Mouse (Mus musculus): Measurements from ENCODE around the gene Ccnk.

Ccnk gene

DNA sequence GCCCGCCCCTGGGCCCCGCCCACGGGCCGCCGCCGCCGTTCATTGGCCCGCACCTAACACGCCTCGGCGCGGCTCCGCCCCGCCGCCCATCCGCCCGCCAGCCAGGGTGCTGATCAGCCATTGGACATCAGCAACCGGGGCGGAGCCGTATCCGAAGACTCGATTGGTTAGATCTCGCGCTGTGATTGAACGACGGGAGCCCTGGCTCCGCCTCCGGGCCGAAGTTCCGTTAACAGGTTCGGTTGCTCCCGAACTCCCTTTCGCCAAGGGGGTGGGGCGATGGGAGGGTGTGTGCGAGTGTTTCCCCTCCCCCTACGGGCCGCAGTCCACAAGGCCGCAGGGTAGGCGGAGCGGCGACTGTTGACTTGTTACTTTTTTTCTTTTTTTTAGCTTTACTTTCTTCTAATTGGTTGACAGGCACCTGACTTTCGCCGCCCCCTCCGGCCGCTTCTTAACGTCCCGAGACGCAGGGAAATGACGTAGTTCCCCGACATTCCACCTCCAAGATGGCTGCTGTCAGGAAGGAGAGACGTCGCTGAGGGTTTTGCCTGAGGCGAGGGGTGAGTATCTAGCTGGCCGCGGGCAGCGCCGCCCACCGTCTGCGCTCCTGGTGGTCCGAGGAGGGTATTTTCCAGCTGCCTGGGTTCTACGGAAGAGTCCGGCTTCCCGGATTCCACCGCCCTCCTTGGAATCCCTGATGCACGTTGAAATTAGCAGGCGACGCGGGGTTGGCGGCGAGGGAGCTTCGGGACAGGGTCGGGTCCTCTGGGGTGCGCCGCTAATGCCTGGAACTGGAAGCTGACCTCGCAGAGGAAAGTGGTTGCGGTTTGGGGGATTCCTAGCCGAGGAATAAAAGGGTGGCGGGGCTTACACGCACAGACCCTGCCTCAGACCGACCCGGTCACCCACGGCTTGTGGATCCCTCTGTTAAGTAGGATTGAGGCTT lies at the start of gene Ccnk:
Ccnk (plus strand) TSS at position 259 of the 946 bp plus-strand sequence.
- DNase-seq (ENCODE audit: low spot score in 2 of 2) = peak; percentile 100

DNA sequence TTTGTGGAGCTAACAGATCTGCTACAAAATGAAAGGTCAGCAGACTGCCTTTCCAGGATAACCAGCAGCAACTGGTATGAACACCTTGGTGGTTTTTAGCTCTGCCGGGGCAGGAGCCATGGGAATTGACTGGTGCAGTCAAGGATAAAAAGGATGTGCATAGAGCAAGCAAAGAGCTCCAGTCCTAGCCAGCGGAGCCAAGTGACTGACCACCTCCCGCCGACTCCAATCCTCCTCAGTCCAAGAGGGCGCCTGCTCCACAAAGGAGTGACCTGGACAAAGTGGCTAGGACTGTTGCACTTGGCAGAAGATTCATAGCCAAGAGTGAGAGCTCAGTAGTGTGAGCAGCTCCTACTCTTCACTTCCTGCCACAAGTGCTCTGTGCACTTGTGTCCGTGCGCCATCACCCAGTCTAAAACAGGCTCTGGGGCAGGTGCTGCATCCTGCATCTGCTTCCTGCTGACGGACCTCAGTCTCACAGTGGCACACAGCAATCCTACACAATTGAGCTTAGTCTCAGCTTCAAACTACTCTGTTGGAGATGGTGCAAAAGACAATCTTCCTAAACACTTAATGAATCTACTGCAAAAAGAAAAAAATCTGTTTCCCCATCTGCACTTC lies 46.8 kb upstream of the Ccnk start:
- no peak for DNase-seq (ENCODE audit: low spot score in 2 of 2)

DNA sequence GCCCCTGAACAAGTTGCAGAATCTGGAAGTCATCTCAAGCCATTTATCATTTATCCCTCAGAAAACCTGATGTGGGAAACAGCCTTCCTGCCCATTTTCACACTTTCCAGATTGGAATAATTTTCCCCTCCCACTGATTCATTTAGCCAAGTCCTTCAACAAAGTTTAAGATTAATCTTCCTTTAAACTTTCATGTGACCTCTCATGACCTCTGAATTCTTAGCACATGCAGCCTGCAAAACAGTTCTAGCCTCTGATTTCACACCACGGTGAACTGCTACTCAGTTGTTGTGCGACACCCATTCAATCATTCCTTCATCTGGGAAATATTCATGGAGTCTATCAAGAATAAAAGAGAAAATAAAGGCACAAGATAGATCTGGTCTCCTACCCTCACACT lies 46.2 kb upstream of the Ccnk start:
- no peak for DNase-seq (ENCODE audit: low spot score in 2 of 2)

DNA sequence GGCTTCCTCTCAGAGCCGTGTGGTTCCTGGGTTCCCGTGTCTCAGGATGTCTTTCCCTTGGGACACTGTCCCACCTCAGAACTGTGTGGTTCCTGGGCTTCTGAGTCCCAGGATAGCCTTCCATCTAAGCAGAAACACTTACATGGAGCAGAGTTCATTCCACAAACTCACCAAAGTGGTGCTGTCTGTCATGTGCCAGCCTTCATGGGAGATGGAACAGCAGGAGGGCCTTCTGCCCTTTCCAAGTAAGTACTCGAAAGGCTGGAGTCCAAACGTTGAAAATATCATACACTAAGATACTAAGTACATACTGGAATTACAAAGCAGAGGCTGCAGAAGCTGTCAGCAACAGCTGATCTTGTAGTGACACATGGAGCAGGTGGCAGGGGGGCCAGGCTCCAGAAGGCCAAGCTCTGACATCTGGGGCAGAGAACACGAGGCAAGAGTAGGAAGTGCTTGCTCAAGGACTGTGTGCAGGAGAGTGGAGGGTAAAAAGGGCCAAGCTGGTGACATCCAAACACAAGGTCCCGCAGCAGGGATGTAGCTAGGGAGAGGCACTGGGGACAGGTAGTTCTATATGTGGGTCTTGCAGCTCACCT lies 43.7 kb upstream of the Ccnk start:
- DNase-seq (ENCODE audit: low spot score in 2 of 2) = no peak

DNA sequence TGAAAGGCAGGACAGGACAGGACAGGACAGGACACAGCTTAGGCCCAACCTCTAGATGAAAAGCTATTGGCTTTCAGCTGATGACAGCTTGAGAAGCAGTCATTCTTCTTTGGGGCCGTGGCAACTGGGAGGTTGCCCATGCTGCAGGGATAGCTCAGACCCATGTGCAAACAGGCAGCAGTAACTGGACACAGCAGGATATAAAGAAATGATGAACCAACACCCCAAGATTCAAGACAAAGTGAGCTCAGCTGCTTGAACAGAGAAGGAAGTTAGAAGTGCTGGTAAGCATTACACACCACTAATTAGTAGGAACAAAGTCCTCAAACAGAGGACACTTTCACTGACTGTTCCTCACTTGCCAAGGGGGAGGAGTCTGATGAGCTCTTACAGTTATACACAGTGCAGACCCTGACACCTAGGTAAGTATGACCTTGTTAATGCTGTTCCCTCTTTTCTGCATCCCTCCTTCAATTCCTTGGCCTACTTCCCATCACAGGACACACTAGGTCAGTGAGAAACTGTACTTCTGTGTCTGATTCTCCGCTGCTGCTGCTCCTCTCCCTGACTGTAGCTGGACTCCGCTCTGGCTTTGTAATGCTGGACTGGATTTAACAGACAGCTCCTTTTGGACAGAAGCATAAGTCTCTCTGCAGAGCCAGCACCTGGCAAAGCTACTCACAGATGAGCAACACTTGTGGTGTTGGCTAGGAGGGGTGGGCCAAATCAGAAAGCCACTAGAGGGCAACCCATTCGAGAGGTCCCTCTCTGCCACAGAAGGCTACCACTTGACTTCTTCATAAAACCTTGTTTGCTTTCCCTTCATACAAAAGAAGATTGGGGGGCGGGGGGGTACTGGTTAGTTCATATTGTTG lies 35.5 kb upstream of the Ccnk start:
- DNase-seq (ENCODE audit: low spot score in 2 of 2) = no peak

DNA sequence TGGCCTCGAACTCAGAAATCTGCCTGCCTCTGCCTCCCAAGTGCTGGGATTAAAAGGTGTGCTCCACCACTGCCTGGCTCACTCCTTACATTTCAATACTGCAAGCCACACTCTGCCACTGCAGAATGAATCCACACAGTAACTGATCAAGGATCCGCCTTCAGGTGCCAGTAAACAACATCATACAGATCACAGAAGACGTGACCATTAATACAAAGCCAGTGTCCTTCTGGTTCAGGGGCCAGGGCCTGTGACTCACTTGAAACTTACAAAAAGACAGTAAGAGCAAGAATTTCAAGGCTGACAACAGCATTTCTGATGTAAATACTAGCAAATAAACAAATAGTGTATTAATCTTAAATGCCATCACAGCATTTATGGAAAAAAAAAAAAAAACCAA lies 34.2 kb upstream of the Ccnk start:
- DNase-seq (ENCODE audit: low spot score in 2 of 2) = no peak

DNA sequence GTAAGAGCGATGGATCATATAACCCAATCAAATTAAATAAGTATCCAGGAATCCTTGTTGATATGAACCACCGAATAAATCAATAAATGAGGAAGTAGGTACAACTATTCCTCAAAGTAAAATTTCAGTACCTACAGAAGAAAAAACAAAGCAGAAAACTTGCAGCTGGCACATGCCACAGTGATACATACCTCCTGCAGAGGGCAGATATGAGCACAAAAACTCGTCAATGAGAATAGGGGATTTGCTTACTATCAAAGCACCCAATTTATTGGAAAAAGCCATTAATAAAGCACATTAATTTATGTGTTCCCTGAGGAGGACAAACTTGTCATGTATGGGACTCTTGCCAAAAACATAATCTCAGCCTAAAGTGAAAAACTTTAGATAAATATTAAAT lies 29.6 kb upstream of the Ccnk start:
- no peak for DNase-seq (ENCODE audit: low spot score in 2 of 2)

DNA sequence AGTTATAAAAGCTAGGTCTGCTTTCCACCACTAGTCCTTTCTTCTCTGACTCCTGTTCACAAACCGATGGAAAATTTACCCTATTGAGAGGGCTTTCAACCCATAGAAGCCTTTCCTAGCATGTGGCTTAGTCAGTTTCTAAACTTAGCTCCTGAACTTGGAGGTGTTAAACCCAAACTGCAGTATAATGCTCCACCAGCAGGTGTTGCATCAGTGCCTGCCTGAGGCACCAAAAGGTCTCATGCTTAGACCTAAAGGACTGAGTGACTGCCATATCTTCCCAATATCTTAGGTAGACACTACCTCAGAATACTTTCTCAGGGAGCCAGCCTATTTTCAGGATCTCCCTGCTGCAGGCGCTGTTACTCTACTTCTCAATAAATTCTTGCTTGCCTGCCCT lies 26.6 kb upstream of the Ccnk start:
- DNase-seq (ENCODE audit: low spot score in 2 of 2) = no peak

DNA sequence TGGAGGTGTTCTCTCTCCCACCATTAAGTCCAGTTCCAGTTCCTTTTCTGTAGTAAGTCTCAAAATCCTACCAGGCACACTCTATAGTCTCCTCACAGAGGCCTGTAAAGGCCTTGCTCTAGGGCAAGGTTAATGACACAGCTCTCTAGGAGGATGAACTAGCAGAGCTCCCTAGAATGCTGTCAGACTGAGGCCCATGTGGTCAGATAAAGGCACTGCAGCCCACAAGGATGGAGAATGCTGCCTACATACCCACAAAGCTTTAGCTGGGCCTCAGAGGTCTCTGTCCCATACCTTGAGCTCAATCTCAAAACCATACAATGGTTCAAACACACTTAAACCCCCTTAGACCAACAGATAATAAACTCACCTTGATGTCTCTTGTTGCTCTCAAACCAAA lies 19.5 kb upstream of the Ccnk start:
- DNase-seq (ENCODE audit: low spot score in 2 of 2) = no peak

DNA sequence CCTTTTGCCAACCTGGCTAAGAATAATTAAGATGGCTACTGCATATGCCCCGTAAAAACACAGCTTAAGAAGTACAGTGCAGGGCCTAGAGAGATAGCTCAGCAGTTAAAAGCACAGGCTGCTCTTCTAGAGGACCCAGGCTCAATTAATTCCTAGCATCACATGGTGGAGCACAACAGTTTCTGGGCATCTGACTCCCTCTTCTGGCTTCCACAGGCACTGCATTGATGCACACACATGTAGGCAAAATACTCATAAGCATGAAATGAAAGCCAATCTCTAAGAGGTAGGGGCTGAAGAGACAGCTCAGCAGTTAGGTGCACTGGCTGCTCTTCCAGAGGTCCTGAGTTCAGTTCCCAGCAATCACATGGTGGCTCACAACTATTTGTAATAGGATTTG lies 17.3 kb upstream of the Ccnk start:
- DNase-seq (ENCODE audit: low spot score in 2 of 2) = no peak

DNA sequence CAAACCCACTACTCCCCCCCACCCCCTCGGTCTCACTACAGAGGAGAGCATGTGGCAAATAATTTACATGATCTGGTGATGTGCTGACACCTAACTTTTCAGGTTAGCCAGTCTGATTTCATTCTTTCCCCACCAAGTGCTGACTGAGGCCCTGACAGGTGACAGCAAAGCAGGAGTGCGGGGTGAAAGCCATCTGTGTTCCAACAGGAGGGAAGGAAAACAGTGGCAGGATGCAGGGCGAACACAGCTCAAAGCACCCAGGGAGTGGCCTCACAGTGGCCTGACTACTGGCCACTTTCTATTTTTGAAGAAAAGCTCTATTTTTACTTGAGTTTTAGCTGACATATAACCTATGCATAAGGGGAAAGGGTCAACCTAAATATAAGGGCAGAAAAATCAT lies 15.7 kb upstream of the Ccnk start:
- no peak for DNase-seq (ENCODE audit: low spot score in 2 of 2)

DNA sequence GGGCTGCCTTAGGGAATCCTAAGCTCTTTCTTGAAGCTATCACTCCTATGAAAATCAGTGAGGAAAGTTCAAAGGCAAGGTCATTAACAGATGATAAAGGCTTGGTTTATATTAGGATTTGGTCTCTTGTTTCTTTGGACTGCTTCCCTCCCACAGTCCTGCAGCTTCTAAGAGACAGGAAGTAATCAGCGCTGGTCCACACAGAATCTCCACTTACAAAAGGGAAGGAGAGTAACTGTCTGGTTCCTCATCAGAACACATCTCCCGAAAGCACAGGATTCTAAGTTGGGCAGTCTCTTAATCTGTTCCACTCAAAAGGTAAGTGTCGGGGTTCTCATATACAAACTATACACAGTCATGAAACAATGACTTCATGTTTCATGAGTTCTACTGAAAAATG lies 10.5 kb upstream of the Ccnk start:
- no peak for DNase-seq (ENCODE audit: low spot score in 2 of 2)

DNA sequence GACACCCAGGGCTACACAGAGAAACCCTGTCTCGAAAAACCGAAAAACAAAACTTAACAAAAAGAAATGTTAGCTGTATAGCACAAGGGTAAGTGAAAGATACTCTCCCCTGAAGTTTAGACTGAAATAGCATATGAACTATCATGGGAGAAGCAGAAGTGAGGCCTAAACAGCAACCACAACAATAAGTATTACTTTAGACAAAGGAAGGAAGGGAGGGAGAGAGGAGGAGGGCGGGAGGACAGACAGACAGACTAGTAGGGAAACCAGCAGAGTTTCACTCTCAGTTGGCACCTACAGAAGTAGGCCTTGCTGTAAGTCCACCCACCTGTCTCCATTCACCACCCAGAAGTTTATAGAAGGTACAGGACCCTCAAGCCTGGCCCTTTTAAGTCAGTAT lies 8.9 kb upstream of the Ccnk start:
- no peak for DNase-seq (ENCODE audit: low spot score in 2 of 2)

DNA sequence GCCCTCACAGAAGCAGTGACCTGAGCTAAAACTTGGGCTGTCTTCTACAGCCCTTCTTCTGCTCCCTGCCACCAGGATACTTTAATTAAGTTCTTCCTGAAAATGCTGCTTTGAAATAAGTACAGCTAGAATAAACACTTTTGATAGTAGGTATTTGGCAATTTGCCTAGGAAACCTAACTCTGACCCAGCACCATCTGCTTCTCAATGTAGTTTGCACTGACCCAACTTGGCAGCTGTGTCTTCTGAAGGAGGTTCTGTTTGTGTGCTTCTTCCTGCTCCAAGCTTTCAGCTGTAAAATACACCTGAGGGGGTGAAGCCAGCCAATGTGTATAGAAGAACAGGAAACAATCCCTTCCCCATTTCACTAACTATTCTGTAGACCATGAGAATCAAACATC lies 8.0 kb upstream of the Ccnk start:
- DNase-seq (ENCODE audit: low spot score in 2 of 2) = no peak

DNA sequence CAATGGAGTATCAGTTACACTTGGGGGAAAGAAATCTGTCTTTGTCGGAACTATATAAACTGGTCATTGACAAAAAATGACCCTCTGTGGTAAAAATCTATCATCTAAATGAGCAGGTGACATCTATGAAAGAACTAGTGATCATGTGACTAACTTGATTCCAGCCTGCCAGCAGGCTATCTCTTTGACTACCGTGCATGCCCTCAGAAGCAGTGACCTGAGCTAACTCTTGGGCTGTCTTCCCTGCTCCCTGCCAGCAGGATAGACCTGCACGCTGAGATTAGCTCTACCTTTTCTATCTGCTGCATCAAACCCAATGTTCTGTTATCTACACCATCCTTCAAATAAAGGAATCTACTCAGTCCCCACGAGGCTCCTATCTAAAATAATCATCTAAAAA lies 6.7 kb upstream of the Ccnk start:
- DNase-seq (ENCODE audit: low spot score in 2 of 2) = no peak

DNA sequence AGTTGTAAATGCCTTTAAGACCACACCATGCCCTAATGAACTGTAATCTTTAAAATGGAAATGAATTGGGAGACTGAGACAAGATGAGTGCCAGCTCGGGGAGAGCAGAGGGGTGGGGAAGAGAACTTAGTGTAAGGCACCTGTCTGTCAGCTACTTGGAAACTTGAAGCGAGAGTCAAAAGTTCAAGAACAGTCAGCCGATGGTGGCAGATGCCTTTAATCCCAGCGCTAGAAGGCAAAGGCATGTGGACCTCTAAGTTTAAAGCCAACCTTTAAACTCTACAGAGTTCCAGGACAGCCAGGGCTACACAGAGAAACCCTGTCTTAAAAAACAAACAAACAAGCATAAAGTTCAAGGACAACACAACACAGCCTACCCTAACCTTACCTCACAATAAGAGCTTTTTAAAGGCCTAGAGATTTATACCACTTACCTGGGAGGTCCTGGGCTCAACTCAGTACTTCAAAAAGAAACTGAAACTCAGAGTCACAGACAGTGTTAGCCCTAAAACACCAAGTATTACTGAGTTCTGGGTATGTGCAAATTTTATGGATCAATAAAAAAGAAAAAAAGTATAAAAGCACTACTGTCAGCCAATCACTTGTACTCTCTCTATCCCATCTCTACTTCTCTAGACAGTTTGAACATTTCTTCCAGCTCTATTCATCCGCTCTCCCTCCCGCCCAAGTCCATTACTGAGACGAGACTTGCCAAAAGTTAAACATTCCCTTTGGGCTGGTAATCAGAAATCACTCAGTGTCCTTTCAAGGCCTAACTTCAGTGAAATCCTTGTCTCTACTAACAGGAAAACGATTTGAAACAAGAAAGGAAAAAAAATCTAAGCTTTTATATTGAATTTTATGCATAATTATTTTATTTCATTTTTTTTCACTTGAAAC lies 4.5 kb upstream of the Ccnk start:
- no peak for DNase-seq (ENCODE audit: low spot score in 2 of 2)

DNA sequence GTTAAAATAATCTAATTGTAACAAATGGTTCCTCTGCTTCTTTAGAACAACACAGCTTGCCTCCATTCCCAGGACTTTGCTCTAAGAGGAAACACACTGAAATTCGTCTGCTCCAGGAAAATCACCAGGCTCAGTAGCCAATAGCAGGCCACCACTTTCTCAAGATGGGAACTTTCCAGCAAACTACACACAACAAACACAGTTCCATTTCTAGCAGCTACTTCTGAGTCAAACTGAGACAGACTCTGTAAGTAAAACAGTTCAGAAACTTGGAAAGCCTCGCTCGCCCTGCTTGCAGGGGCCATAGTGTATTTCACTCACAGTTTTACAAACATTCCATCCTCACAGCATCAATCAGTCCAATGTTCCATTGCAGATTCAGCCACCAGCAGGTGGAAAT lies 3.0 kb upstream of the Ccnk start:
- DNase-seq (ENCODE audit: low spot score in 2 of 2) = no peak

DNA sequence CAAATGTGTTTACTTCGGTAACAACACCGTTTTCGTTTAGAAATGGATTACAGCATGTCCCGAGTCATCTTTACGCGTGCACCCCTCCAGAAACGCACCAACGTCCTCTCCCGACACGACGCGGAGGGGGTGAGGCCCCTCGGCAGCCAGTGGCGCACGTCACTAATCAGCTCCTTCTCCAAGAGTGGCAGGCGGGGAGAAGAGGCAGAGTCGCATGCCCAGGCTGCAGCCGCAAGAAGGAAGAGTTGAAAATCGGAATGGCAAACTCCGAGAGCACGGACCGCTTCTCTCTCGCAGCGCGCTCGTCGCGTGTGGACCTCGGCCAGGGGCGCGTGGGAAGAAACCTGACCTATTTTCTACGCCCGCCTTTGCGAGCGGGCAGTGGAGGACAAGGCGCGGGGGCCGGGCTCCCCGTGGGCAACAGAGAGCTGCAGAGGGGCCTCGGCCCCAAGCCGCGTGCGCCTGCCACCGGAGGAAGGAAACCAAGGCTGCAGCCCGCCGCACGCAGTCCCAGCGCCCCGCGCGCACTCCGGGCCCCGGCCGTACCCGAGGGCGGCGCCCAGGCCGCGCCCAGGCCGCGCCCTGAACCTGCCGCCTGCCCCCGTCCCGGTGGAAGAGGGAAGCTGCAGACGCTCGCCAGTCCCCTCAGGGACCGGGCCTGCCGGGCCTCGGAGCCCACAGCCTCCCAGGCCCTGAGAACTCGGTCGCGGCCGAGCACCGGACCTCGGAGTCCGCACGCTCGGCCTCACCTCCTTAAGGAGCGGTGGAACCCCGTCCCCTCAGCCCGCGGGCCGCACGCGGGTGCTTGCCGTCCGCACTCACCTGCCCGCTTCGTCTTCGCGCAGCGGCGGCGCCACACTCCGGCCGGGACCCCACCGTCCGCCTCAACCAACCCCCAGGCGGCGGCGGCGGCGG lies 791 bp upstream of the Ccnk start:
- peak in 1 of 2 experiments; percentile 45 for DNase-seq (ENCODE audit: low spot score in 2 of 2)

DNA sequence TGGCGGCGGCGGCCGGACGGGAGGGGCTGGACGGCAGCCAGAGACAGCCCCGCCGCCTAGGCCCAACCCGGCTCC lies 296 bp upstream of the Ccnk start, which contains the start of gene Setd3:
Setd3 (minus strand) TSS at position 69 of the 75 bp plus-strand sequence.
- no peak for DNase-seq (ENCODE audit: low spot score in 2 of 2)

DNA sequence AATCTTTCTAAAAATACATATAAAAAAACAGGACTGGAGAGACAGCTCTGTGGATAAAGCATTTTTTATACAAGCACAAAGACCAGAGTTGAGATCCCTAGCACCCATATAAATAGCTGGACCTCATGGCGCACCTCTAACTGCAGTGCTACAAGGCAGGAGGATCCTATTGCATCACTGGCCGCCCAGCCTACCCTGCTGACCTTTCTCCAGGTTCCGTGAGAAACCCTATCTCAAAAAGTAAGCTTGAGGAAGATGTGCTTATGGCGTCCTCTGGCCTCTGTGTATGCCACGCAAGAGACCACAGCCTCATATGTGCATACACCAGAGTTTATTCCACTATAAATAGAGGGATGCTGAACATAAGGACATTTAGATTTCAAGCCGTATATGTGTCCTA lies 2.3 kb downstream of the Ccnk start:
- DNase-seq (ENCODE audit: low spot score in 2 of 2) = no peak
